Mouse (Mus musculus) ES-Bruce4 (cell line): Measurements from ENCODE around the gene Otud3.

ENCODE experiments used
- CTCF ChIP-seq: IDR thresholded peaks from one replicate; pipeline ENCODE4 v1.8.1; 2011; ENCODE audit warnings: low read depth, low read length
- EP300 ChIP-seq: IDR thresholded peaks from 2 replicates; pipeline ENCODE4 v1.6.1; 2011; ENCODE audit warnings: low read depth, low read length; ENCODE audit not compliant: insufficient read depth
- POLR2A ChIP-seq: IDR thresholded peaks from one replicate; pipeline ENCODE4 v1.8.1; 2011; ENCODE audit warnings: low read length; ENCODE audit not compliant: insufficient read depth

DNA sequence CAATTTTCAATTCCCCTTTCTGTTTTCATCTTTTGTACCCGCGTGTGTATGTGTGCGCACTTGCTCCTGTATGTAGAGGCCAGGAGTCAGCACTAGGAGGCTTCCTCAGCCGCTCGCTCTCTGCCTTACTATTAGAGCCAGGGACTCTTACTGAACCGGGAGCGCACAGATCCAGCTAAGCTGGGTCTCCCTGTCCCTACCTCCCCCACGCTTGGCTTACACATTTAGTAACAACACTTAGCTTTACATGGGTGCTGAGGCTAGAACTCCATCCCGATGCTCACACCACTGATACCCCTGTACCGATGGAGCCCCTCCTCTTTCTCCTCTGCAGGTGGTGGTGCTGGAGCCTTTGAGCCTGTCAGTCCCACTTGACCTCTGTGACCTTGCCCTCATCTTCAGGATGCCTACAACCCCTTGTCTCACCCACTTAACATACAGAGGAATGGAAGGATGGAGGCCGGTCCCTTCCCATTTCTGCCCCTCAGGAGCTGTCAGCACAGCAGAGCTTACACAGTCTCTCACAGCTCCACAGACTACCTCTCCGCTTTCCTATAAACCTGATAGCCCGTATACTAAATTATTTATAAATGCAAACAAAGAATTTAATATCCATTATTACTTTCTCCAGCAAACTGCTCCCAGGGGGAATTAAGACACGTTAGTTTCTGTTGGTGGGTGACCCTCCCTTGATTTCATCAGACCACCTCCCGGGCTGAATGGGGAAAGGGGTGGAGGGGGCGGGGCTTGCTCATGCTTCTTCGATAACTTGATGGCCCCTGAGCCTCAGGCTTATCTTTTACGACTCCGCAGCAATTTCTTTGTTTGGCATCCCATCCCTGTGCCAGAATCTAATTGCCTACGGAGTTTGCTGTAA, 7.7 kb upstream of the Otud3 start:
- no peak for TF ChIP-seq POLR2A
- no peak for TF ChIP-seq CTCF
- TF ChIP-seq EP300 = no peak
